Mouse (Mus musculus): Measurements from ENCODE around the gene Rhoh.

- TF ChIP-seq POLR2A (IDR thresholded peaks at IDR 0.05; ENCODE audit: low read depth, low read length) = no peak
- no peak for TF ChIP-seq CTCF (IDR thresholded peaks at IDR 0.05; ENCODE audit: extremely low read depth, insufficient read length, insufficient replicate concordance, low read depth, low read length)
These were observed 59.9 kb downstream of the Rhoh start for GRCm38 (mm10) chr5:65920701-65921426.
